Mouse (Mus musculus) MN1 (cell line): Measurements from ENCODE around the gene Esf1.
A peak's percentile ranks its signal among the peaks of the same experiment; 100 is the strongest.
"Not testable (repeated sequence)": the region's sequence is repeated elsewhere in the genome, so short reads cannot be mapped to it uniquely, and the experiment has no call there.

Experiments
- DNase-seq: peaks from one replicate; pipeline ENCODE4 v3.0.0-alpha.2; 2016; ENCODE audit warnings: low spot score

Gene Esf1

DNA sequence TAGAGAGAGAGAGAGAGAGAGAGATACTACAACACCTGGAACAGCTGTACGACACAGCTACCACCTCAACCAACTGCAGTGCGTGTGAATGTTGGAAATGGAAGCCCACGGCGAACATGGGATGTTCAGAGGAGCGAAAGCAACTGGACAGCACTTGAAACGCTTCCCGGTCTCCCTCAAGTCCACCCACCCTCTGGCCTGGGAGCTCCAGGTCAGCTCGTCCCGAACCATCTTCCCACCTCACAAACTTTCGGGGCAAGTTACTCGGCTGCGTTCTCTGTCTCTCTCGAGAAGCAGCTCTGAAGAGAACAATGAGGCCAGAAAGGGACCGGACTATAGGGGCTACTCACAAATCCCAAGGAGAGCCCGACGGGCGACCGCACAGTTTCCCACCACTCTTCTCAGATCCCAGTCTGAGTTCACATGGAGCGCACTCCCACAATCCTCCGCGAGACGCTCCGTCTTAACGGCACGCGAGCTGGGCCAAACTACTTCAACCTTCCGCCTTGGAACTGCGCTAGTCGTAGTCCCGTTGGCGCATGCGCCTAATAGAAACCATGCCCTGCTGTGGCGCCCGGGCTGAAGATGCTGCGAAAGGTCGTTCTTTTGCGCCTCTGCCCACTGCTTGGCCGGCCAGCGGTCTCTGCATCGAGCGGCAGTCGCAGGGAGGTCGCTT lies at the start of gene Esf1, which contains the start of gene Ndufaf5:
Gene Esf1, minus strand, starts transcription at position 438 of the 676 bp plus-strand sequence.
Gene Ndufaf5, plus strand, starts transcription at position 523 of the 676 bp plus-strand sequence.
- DNase-seq = peak; percentile 97

DNA sequence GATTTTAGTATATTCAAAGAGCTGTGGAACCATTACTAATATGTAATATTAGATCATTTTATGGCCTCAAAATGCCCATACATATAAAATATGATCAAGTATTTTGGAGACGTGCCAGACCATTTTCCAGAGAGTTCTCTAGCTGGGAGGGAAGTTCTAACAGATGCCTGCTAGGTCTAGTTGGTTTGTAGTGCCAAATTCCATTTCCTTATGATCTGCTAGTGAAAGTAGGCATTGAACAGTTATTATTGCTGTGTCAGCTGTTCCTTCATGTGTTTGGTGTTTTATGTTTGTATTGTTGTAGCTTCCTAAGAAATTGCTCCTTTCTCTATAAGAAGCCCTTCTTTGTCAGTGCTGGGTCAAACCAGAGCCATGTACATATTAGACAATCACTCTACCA lies 45.6 kb upstream of the Esf1 start:
- DNase-seq = no peak

DNA sequence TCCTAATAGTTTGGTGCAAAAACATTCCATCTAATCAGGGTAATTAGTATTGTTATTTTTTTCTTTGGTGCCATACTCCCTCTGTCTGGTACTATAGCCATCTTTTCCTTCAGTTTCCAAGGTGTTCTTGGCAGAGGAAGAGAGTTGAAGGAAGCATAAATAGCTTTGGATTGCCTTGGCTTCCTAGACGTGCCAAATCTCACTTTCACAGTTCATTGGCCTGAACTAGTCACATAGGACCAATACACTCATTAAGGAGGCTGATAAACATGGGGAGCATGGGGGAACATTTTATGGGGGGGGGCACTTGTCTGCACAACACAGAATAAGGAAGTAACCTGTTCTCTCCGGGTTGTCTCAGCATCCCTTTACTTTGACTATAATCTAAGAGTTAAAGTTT lies 45.1 kb upstream of the Esf1 start:
- no peak for DNase-seq

DNA sequence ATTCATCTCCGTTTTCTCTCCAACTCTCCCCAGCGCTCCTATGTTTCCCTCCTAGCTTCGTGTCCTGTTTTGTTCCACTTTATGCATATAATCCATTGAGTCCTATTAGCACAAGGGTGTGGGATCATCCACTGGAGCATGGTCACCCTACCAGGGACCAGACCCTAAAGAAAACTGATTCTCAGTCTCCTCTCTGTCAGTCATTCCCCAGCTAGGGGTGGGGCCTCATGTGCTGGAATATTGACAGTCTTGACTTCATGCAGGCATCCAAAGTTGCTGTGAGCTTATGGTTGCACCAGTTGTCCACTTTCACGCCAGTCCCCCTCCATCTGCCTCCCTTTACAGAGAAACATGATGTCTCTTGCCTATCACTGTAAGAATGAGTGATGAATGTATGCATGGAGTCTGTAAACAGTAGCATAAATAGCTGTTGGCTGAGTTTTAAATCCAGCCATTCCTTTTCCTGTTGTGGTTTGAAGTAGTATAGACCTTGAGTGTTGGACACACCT lies 44.2 kb upstream of the Esf1 start:
- DNase-seq = no peak

DNA sequence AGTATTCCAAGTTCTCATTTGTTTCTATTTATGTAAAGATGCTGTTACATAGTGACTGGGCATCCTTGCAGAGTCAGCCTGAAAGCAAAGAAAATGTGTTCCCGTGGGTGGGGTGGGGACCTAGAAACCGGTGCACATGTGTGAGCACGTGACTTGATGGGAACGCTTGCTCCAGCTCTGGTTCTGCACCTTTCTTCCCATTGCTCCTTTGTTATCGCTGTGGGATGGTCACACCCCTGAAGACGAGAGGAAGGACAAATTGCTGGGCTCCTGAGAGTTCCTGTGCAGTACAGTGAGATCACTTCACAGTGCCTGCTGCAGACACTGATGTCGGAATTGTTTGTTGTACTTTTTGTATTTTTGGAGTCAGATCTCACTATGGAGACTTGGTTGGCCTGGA lies 33.4 kb upstream of the Esf1 start:
- no peak for DNase-seq

DNA sequence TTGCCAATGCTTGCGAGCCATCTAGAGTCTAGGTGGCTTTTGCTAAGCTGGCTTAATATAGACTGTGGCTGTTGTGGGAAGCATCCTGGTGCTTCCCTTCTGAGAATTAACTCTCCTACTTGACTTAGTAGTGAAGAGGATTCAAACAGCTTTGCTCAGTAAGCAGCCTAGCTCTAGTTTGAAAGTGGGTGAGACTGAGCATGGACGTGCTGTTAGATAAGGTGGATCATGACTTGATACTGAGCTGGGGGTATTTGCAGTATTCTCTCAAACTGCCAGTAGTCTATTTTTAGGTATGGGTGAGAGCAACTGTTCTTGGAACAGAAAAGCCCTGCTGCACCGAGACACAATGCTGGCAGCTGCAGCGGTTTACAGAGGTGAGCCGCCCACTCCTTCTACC lies 32.2 kb upstream of the Esf1 start:
- no peak for DNase-seq

DNA sequence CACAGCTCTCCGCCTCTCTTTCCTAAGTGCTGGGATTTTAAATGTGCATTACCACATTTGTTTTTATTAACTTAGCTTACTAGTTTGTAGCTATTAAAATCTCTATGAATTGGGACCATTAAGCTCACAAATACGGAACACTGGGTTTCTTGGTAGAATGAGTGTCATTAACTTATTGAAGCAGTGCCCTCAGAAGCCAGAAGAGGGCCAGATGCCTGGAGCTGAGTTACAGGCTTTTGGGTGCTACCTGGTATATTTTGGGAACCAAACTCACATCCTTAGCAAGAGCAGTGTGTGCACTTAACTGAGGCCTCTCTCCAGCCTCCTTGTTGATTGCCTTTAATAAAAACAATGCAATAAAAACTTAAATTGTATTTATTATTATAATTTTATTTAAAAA lies 30.3 kb upstream of the Esf1 start:
- DNase-seq = no peak

DNA sequence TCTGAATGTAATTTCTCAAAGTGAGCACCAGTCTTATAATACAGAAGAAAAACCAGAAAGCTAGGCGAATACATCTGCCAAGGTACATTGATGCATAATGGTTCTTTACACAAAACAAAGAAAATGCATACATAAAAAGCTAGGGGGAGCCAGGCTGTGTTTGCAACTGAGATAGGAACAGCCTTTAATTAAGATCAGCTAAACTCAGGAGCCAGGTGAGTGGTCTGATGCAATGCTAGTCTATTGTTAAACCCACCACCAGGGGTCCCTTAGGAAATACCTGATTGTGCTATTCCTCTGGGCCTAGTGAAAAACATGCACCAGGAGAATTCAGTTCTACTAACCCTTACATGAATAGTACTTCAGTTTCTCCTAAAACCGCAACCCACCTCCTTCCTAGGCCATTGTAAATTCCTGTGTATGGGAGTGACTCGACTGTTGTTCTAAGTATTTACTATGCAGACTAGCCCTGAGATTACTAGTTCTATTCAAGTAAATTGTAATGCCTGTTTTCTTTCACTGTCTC lies 15.4 kb upstream of the Esf1 start:
- not testable (repeated sequence) for DNase-seq

DNA sequence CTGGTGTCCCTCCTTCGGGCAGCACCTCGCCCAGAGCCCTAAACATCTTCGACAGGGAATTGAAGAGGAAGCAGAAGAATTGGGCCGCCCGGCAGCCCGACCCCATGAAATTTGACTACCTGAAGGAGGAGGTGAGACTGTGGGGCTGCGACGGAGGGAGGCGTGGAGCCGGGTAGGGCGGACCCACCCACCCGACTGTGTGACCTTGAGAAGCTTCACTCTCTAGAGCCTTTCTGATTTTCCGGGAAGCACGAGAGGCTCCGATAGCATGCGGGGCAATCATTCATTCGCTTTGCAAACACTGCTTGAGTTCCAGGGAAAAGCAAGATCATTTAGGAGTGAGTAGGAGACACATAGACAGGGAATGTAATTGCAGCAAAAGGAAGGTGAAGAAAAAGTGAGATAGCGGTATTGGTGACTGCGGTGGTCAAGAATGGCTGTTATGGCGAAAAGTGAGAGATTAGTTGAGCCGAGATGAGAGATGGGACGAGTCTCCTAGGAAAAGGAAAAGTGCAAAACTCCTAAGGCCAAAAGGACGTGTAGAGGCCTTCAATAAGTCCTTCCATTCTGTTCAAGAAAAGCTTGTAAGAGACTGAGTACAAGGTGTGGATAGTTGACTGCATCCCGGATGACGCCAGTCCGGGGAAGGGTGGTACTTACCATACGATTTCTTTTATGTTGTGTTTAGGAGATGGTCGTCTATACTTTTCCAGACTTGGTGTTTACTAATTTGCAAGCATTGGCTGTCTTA lies 614 bp upstream of the Esf1 start:
- DNase-seq = peak; percentile 17

DNA sequence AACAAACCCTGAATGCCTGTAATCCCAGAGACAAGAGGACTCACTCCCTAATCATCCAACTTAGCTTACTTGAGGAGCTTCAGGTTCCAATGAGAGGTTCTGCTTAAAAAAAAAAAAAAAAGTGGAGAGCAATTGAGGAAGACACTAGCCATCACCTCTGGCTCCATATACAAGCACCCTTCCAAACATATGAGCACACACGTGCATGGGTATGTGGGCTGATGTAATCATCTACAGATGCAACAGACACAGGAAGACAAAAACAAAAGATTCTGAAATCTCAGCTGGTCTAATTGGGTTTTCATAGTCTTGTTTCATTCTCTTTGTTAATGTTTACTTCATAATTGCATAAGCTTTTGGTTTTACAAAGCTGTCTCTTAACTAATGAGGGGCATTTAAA lies 1.3 kb downstream of the Esf1 start:
- DNase-seq = peak; percentile 20

DNA sequence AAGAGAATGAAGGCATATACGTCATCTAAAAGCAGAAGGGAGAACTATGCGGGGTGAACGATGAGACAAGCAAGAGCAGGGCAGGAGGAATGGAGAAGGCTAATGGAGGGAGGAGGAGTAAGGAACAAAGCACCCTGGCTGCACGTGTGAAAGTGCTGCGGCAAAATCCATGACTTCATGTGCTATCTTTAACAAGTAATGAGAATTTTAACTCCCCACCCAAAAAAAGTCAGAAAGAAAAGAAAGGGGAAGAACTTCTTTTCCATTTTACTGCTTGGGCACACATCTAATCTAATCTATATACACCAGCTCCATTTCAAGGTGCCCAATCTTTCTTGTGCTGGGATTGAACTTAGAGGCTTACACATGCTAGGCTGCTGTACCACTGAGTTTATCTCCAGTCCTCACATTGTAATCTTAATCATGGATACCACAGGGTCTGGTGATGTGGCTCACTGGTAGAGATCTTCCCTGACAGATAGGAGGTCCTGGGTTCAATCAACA lies 7.0 kb downstream of the Esf1 start:
- no peak for DNase-seq

DNA sequence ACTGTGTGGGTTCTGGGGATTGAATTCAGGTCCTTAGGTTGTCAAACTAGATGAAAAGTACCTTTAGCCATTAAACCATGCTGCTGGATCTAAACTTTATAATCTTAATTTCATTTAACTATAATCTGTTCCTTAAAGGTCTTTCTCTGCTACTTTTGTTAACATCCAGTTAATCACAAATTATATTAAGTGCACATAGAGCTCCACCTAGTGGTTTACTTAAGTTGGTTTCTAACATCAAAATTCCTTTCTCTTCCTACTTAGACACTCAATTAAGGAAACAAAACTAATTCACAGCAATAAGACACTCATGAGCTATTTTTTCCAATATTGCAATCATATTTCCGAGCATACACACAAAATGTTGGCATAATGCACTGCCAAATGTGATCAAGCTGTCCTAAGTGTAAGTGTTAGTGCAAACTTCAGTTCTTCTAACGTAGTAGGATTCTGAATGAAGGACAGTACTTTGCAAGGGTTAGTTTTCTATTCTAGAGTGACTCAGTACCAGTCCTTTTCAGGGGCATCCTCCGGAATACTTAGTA lies 11.1 kb downstream of the Esf1 start:
- peak; percentile 57 for DNase-seq

DNA sequence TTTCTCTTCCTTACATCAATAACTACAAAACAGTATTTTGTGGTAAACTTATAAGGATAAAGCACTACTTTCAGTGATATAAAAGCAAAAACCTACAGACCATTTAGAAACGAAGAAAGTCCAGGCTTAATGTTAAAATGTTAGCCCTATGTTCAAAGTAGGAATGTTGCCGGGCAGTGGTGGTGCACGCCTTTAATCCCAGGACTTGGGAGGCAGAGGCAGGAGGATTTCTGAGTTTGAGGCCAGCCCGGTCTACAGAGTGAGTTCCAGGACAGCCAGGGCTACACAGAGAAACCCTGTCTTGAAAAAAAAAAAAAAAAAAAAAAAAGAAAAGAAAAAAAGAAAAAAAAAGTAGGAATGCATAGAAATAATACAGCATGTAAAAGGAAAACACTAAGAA lies 18.6 kb downstream of the Esf1 start, which contains the start of gene Gm17374:
Gene Gm17374, plus strand, starts transcription at position 301 of the 400 bp plus-strand sequence.
- DNase-seq = not testable (repeated sequence)

DNA sequence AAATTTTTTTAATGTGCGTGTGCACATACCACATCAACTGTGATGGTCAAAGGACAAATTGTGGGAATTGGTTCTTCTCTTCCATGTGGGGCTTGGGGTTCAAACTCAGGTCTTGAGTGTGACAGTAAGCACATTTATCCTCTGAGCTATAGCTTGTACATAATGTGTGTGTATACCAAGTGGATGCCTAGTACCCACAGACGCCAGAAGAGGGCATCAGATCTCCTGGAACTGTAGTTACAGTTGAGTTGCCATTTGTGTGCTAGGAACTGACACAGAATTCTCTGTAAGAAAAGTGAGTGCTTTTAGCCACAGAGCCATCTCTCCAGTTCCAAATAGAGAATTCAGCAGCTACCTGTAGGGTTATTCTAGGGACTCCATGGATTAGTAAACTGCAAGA lies 44.8 kb downstream of the Esf1 start:
- DNase-seq = no peak

DNA sequence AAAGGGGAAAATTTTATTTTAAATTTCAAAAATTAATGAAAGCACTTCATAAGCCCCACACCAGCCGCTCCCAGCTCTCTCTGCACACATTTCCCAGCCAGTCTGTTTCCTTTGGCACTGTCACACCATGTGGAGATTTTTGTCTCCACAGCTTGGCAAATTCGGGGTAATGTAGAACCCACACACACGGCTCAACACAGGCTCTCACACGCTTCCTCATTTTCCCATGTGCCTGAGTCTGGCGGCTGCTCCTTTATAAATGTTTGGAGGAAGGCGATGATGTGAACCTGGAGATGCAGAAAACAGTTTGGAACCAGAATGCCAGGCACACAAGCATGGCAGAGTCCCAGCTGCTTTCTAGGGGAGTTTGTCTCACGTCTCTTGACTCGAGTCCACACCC lies 56.5 kb downstream of the Esf1 start:
- DNase-seq = no peak

DNA sequence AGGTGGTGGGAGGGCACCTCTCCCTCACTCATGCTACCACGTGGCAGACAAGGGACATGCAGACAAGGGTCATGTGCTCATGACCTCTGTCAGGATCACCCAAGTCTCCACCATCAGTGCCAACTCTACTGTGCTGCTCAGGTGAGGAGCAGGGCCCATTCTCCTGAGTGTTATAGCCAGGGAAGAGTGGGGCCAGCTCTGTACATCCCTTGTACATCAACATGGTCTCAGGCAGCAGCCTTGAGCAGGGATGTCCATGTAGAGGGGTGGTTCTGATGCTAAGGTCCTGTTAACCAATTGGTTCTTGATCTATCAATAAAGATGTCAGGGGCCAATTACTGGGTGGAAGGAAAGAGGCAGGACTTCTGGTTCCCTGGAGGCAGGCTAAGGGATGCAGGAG lies 61.4 kb downstream of the Esf1 start:
- DNase-seq = no peak

DNA sequence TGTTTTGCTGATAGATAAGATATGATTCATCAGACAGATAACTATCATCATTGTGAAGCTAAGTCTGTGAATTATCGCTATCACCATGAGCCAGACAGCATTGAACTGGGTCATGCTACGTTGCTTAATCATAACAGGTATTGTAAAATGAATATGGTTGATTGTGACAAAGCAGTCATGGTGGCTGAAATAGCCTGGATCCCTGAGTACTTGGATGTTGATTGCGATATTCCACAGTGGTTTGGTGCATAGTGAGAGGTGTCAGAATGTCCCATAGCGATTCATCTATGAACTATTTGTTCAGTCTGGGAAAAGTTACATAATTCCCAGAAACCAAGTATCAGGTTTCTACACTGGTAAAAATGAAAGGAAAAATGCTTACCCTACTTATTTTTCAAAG lies 62.7 kb downstream of the Esf1 start:
- DNase-seq = no peak

DNA sequence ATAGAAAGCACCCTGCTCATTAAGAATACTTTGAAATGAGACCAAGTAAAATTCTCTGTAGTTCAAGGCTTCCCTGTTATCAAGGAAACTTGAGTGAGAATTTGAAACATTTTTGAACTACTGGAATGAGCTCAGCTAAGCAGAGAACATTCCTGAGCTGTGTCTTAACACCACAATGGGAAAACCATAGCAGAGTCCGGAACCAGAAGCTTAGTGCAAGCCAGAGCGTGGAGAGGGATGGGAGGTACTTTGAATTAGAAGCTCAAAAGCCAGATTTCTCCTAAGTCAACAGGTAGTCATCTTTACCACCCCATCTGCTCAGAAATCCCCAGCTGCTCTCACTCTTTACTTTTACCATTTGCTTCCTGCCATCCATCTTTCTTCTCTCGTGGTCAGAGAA lies 65.4 kb downstream of the Esf1 start:
- DNase-seq = no peak

DNA sequence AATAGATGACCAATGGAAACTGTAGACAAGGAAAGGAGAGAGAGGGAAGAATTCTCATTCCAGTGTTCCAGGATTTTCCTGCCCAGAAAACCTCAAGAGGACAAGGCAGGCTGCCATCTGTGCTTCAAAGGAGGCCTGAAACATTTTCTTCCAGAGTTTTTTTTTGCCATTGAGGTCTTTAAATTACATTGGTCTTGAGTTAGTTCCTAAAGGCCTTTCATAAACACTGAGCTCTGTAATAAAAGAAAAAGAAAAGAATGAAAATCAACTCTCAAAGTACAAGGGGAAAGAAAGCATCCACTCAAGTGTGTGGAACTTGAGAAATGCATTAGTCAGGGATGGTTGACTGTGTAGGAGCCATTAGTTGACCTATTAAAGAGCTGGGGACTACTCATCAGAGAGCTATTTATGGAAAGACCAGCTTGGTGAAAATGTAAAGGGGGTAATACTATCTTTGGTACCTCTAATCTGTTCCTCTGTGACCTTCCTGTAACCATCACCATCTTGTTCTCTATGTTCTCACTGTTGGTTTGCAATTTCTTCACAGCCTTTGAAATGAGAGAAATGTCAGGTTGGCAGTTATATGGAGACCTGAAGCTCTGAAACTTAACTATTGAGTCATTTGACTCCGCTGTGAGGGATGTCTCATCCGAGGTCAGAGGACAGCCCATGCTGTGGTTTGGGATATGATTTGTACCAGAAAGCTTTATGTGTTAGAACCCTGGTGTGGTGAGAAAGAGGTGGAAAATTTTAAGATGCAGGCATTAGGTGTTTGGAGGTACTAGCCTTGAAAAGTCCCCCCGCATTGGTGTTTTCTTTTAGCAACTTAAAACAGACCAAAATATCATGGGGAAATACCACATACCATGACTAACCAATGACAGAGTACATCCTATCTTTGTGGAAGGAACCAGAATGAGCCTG lies 69.6 kb downstream of the Esf1 start:
- DNase-seq = no peak

DNA sequence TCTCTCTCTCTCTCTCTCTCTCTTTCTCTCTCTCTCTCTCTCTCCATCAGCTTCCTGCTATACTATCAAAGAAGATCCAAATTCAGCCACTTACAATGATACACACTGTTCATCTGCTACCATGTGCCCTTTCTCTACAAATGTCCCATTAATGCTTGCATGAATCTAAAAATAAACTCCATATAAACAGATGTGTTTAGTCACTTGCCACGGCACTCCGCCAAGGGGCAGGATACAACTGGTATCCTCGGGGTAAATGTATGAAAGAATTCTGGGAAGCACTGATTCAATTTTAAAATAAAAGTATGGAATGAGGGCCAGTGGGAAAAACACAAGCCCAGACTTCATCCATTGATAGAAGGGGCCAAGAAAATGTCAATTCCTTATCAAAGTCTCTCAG lies 70.4 kb downstream of the Esf1 start:
- DNase-seq = no peak

DNA sequence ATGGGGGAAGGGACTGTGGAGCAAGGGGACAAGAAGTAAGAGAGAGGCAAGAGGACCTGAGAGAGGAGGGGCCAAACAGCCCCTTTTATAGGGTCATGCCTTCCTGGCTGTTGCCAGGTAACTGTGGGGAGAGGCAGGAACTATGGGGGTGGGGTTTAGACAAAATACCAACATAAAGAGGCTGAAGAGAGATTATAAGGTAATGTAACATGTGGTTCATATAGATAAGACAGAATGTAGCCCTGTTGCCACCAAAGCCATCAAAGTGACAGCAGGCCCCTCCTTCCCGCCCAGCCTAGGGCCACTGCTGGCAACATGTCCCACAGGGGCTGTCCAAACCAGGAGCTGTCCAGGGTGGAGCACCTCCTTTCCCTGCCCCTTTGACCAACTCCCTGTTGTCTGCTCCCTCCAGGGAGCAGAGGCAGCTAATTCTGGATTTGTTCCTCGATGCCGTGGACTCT lies 73.2 kb downstream of the Esf1 start:
- DNase-seq = no peak
